Mouse (Mus musculus) right cerebral cortex, postnatal 25 days (tissue): ENCODE measurements around the gene Rpl32.

Source experiments
- DNase-seq: peaks from one replicate; pipeline ENCODE4 v3.0.0; 2022

Gene Rpl32

GRCm38 (mm10) chr6:115761995-115762756, 46.4 kb downstream of the Rpl32 start, which contains the start of gene Tmem40:
Gene Tmem40 (minus strand): TSS chr6:115762410.
- DNase-seq = no peak

GRCm38 (mm10) chr6:115760982-115761381, 47.6 kb downstream of the Rpl32 start:
- DNase-seq = no peak

GRCm38 (mm10) chr6:115760137-115760536, 48.4 kb downstream of the Rpl32 start:
- no peak for DNase-seq

- no peak for DNase-seq
Measured at GRCm38 (mm10) chr6:115759461-115759860, 49.1 kb downstream of the Rpl32 start.

- no peak for DNase-seq
Measured at GRCm38 (mm10) chr6:115758981-115759435, 49.5 kb downstream of the Rpl32 start.

- no peak for DNase-seq
Measured at GRCm38 (mm10) chr6:115755536-115755935, 53.0 kb downstream of the Rpl32 start.
